Mouse (Mus musculus): Measurements from ENCODE around the gene Tbc1d22b. TPM values are rescaled to one million over a fixed set of nuclear protein-coding genes. Genes with fewer than 3 reads are reported as not detected.
A peak's percentile ranks its signal among the peaks of the same experiment; 100 is the strongest.
"Not testable (repeated sequence)": the region's sequence is repeated elsewhere in the genome, so short reads cannot be mapped to it uniquely, and the experiment has no call there.

The Tbc1d22b gene
- 10 to 100 TPM; 15.4 to 16.2 TPM for total RNA-seq (2021)

DNA sequence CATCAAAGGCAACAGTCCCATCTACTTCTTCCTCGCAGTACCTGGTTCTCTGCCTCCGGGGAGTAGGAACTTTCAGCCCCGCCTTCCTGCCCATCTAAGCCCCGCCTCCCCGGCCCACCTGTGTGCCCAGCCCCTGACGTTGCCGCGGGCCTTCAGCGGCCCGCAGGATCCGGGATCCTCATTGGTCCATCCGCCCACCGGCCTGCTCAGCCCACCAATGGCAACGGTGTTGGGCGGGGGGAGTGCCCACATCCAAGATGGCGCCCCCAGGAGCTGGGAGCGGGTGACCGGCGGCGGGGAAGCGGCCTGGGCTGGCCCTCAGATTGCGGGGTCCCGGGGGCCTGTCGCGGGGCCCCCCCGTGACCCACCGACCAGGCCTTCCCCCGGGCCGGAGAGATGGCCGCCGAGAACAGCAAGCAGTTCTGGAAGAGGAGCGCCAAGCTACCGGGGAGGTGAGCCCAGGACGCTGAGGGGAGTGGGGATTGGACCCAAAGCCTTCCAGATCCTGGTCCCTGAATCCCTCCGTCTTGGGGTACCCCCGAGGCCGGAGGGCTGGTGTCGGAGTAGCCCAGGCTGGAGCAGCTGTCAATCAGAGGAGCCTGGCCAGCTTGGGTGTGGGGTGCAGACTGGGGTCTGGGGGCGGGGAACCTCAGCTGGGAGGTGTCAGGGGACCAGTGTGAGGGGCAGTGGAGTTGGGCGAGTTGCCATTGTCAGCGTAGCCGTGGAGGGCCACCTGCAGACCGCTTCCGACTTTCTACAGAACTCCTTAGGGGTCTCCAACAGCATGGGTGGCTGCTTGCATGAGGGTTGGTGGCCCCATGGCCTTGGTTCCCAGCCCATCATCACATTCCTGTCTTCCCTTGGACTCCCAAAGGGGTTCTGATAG, at the start of gene Tbc1d22b, which contains the start of gene Gm17657:
Gene Tbc1d22b (plus strand): TSS at position 243 of the 886 bp plus-strand sequence.
Gene Gm17657 (minus strand): TSS at position 96 of the 886 bp plus-strand sequence.
- DNase-seq = peak; percentile 94
- intact Hi-C loops (cut with DNase I) = no loop called here

DNA sequence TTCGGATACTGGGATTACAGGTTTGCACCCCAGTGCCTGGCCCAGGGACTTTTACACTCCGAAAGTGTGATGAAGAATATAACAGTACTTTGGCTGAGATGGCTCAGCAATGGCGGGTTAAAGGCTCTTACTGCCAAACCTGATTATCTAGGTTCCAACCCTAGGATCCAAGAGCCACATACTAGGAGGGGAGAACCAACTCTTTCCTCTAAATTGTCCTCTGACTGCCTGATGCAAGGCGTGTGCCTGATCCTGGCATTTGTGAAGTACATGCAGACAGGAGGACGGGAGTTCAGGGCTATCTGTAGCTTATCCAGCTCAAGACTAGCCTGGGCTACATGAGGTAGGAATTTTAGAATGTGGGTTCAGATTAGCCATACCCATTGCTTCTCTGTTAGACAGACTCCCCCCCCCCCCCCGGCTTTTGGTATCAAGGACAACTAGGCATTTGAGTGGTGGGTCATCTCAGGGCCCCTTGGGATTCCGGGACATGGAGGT, 49.3 kb upstream of the Tbc1d22b start:
- intact Hi-C loops (cut with DNase I) = no loop called here
- DNase-seq = no peak

DNA sequence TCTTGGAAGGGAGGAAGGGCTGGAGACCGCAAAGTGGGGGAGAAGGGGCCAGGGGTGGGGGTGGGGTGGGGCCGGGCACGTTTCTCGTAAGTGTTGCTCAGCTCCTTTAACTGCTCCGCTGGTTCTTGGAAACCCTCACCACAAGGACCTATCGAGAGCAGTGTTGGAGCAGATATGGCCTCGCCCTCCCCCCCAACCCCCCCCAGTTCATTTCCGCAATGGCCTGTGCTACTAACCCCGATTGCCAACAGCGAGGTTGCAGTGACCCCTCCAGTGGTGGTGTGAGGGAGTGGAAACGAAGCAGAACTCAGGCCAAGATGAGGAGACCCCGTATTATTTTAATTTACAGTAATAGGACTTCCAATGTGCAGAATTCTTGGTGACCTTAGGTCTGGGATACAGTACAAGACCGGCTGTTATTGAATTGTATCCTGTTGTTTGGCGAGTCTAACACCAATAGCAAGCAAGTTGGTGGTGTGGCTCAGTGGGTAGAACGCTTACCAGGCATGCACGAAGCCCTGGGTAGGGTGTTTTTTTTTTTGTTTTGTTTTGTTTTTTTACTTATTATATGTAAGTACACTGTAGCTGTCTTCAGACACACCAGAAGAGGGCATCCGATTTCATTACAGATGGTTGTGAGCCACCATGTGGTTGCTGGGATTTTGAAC, 48.6 kb upstream of the Tbc1d22b start:
- no peak for DNase-seq
- intact Hi-C loops (cut with DNase I) = no loop called here

DNA sequence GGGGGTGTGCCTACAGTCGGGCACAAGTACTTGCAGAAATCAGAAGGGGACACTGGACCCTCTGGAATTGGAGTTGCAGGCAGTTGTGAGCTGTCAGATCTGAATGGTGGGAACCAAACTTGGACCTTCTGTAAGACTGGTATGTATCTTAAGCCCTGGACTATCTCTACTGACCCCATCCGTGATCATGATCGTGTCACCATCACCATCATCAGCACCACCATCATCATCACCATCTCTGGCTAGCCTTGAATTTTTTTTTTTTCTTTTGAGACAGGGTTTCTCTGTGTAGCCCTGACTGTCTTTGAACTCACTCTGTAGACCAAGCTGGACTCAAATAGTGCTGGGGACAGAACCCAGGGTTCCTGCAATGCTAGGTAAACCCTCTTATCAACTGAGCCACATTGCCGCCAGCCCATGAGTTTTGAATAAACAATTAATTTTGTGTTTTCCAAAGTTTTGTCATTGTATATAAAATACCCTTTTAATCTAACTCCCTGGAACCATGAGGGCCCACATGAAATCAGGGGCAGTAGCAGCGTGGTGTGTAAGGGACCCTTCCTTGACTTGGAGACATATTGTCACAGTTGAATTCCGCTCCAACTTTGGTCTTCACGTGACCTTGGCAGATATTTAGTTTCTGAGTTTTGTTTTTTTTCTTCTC, 47.4 kb upstream of the Tbc1d22b start:
- intact Hi-C loops (cut with DNase I) = no loop called here
- no peak for DNase-seq

DNA sequence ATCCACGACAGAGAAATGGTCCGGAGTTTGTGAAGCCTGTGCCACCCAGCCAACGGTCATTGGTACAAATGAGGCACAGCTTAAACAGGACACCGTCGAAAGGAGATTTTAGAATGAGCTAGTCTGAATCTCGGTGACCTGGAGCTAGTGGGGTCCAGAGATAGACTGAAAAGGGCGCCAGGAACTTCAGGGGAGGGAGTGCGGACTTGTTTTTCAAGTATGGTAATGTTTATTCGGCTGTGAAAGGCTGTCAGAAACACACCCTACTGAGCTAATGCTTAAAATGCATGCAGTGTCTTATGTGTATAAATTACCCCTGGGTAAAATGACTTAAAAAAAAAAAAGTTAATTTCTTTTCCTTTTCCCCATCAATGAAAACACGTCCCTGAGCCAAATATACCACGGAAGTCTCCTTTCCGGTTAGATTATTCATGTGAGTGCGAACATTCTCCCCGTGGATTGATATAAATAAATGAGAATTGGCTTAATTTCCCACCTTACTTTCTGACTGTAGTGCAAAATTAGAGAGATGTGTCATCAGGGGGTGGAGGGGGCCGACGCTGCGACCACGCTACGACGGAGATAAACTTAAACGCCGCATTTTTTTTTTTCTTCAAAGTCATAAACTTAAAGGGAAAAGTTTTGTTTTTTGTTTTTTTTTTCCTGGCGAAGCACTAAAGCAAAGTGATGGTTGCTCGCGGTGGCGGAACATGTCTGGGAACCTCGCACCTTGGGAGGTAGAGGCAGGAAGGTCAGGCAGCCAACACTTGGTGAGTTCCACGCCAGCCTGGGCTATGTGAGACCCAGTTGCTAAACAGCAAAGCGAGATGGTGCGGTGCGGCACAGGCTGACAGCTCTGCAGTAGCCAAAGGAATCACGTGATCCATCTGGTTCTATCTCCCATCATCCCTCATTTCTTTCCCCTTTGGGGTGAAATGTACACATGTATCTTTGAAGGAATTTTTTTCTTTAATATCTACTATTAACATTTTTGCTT, 46.6 kb upstream of the Tbc1d22b start:
- intact Hi-C loops (cut with DNase I) = no loop called here
- no peak for DNase-seq

DNA sequence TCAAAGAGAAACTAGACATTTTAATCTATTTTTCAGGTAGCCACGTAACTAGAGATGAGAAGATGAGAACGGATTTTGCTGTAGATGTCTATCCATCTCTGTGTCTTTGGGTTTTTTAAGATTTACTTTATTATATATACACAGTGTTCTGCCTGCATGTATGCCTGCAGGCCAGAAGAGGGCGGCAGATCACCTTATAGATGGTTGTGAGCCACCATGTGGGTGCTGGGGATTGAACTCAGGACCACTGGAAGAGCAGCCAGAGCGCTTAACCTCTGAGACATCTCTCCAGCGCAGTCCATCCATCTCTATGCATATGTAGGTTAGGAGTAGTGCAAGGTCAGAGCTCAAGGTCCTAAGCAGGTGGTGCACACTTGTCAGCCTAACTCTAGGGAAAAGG, 45.9 kb upstream of the Tbc1d22b start:
- no peak for DNase-seq

DNA sequence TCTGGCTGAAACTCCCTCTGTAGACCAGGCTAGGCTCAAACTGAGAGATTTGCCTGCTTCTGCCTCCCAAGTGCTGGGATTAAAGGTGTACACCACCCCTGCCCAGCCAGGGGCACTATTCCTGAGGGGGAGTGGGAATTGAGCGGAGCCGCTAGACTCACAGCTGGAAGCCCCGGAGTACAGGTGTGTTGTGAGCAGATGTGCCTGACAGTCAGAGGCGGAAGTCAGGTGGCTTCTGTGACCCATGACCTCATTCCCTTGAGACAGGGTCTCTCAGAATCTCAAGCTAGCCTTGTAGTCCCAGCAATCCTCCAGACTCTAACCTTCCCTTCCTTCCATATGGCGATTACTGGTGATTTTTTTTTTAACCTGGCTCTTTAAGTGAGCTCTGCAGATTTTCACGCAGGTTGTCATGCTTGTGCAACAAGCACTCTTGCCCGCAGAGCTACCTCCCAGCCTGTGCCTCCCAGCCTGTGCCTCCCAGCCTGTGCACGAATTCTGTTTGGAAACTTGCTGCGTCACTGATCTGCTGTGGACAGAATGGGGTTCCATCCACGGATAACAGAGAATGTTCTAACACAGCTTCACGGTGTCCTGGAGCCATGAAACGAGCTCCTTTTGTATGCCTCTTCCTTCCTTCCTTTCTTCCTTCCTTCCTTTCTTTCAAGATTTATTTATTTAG, 40.5 kb upstream of the Tbc1d22b start:
- DNase-seq = no peak
- intact Hi-C loops (cut with DNase I) = no loop called here

More for the DNA sequence above, 45.9 kb upstream of the Tbc1d22b start:
- intact Hi-C loops (cut with DNase I) = no loop called here

DNA sequence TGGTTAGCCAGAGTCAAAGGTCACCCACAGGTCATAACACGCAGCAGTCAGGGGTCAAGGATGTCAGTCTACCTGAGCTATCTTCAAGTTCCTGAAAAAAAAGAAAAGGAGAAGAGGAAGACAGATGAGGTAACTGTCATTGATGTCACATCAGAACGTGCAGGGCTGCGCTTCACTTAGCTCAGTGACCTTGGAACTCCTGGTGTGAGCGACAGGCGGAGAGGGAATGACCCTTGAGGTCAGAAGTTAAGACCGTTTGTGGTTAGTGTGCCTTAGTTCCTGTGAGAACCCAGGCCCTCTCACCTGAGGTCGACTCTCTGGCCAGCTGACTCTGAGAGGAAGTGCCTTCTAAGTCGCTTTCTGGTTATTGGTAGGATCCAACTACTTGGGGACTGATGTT, 38.9 kb upstream of the Tbc1d22b start:
- DNase-seq = no peak
- intact Hi-C loops (cut with DNase I) = loop anchor here (5.0 kb wide), 1 partner anchor 243 kb away; the partner anchor contains the start of gene BC004004

DNA sequence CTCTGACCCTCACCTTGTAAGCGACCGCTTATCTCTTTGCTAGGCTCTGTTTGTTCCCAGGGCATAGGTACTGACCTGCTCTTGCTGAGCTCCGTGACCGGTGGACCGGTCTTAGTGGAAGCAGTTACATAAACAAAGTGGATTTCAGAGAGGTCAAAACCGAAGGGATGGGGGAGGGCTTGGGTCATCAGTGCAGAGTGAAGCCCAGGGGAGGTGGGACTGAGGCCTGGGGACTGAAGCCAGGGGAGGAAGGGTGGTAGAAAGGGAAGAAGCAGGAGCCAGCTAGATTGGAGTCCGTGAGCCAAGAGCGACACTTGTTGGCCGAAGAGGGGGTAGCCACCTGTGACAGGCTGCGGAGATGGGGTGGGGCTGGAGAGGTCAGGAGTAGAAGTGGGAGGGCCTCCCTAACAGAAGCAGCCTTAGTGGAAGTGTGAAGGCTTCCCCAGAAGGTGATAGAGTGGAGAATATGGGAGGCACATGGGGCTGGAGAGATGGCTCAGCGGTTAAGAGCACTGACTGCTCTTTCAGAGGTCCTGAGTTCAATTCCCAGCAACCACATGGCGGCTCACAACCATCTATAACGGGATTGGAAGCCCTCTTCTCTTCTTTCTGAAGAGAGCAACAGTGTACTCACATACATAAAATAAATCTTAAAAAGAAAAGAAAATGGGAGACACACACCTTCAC, 36.4 kb upstream of the Tbc1d22b start:
- intact Hi-C loops (cut with DNase I) = loop anchor here (1.0 to 5.0 kb wide), 3 partner anchors 14 to 246 kb away; partner anchors contain the start of gene BC004004
- peak; percentile 78 to 83 for DNase-seq

DNA sequence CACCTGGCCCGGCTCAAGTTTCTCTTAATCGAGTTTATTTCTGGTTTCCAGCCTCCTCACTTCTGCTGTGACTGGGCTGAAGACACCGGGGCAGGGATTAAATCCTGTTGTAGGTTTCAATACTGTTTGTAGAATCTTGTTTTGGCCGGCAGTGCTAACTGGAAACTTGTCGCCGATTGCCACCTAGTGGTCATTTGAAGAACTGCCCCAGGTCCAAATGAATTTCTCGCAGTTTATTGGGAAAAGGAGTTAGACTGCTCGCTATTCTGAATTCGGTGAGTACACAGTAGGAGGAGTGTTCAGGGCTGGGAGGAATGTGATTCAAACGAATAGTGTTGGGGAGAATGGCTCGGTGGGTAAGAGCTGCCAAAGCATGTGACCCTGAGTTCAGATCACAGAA, 35.1 kb upstream of the Tbc1d22b start:
- DNase-seq = peak; percentile 87 to 90
- intact Hi-C loops (cut with DNase I) = loop anchor here (1.0 to 5.0 kb wide), 2 partner anchors 133 to 247 kb away; partner anchors contain the start of gene BC004004

DNA sequence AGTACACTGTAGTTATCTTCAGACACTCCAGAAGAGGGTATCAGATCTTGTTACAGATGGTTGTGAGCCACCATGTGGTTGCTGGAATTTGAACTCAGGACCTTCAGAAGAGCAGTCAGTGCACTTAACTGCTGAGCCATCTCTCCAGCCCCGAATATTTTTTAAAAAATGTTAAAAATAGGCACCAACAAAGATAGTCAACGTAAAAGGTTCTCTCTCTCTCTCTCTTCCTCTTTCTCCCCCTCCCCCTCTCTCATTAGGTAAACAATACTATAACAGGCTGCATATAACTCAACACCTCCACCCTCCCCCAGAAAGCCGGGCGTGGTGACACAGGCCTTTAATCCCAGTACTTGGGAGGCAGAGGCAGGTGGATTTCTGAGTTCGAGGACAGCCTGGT, 30.9 kb upstream of the Tbc1d22b start:
- intact Hi-C loops (cut with DNase I); DNase-seq: not testable (repeated sequence)

DNA sequence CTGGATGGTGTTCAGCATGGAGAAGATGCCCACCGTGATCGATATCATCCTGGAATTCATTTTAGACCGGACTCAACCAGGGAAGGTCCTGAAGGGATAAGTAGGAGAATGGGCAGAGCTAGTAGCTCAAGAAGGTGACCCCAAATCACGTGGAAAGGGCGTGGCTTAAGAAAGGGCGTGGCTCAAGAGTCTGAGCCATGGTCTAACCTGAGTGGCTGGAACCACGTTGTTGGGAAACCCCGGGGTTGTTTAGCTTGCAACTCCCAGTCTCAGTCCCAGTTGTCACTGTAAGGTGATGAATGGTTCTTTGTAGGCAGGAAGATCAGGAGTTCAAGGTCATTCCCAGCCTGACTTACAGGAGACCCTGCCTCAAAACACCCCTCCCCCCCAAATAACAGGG, 29.9 kb upstream of the Tbc1d22b start:
- intact Hi-C loops (cut with DNase I) = no loop called here
- DNase-seq = no peak

DNA sequence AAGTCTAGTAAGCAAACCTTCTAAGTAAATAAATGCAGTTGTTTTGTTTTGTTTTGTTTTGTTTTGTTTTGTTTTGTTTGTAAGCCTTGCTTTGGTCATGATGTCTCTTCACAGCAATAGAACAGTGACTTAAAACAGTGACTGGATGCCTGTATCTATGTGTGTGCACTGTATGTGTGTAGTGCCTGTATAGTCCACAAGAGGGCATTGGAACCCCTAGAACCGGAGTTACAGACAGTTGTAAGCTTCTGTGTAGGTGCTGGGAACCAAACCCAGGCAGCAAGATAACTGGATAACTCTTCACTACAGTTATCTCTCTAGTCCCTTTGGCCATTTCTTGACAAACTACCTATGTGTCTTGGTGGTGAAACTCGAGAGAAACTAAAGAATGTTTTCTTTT, 24.0 kb upstream of the Tbc1d22b start:
- no peak for DNase-seq
- intact Hi-C loops (cut with DNase I) = no loop called here

DNA sequence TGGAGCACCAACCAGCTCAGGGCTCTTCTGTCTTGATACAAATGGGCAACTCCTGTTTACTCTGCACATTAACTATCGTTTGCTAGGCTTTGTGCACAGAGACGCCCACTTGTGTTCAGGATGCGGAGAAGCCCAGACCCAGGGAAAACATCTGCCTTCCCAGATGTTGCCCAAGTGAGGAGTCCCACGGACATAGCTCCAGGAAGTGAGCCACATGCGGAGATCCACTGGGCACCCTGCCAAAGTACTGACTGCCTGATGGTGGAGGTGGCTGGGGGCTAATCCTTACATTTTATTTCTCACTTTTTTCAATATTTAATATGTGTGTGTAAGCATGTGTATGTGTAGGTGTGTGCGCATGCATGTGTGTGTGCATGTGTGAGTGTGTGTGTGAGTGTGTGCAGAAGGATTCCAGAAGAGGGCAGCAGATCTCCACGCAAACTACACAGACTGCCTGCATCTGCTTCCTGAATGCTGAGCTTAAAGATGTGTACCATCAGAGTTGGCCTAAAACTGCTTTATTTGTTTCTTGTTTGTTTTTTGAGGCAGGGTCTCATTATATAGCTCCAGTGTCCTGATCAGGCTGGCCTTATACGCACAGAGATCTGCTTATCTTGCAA, 20.9 kb upstream of the Tbc1d22b start:
- intact Hi-C loops (cut with DNase I) = no loop called here
- peak in 1 of 2 experiments; percentile 27 for DNase-seq

DNA sequence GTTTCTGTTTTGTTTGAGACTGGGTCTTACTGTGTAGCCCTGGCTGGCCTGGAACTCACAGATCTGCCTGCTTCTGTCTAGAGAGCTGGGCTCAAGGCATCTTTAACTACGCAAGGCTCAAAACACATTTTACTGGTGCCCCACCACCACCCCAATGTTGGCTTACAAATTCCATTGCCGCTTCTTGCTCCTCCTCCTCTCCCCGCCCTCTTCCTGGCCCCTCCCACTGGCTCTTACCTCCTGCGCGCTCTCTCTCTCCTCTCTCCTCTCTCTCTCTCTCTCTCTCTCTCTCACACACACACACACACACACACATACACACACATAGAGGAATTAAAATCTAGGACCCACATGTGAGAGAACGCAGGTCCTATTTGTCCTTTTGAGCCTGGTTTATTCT, 19.1 kb upstream of the Tbc1d22b start:
- intact Hi-C loops (cut with DNase I) = no loop called here
- DNase-seq = no peak

DNA sequence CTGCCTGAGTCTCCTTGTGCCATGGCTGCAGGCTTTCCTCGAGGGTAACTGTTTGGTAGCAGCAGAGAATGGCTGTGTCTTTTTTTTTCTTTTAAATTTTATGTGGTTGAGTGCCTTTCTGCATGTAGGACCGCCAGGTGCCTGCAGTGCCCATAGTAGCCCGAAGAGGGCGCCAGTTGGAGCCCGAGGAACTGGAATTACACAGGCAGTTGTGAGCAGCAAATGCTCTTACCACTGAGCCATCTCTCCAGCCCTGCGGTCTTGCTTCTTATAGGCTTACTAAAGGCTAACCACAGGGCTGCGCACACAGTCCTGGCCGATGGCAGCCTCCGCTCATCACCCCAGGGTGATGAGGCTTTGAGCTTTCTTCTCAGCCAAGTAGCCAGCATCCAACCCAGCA, 18.3 kb upstream of the Tbc1d22b start:
- DNase-seq = no peak
- intact Hi-C loops (cut with DNase I) = no loop called here

DNA sequence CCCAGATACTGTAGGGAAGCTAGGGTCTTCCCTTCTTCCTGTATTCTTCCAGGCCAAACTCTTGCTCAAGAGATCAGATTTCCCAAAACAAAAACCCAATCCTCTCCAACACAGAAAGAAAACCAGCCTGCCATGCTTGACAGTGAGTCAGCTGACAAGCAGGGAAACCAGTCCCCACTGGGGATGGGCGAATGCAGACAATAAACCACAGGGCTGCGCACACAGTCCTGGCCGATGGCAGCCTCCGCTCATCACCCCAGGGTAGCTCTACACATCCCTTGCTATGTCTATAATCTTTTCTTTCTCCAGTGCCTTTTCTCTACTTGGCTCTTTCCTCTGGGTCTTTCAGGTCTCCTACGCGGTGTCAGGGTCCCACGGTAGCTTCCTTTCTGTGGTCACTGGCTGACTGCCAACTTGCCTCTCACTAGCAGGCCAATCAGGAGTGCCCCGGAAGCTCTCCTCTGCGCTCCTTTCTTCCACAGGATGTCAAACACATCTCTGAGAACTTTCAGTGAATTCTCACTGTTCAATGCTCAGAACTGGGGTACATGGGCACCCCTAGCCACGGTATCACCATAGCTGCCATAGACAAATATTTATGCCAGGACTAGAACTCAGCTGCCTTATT, 17.7 kb upstream of the Tbc1d22b start:
- DNase-seq = no peak
- intact Hi-C loops (cut with DNase I) = no loop called here

DNA sequence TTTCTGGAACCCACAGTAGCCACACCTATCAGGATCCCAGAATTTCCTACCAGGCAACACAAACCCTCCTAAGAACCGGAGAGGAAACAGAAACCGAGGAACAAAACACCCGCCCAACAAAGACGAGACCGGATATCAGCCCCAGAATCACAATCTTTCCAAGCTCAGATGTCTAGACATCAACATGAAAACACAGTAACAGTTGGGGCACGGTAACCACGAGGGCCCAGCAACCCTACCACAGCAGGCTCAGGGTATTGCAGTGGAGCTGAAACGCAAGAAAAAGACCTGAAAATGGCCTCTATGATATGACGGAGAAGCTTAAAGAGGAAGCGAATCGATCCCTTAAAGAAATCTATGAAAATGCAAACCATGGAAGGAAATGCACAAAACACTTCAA, 15.7 kb upstream of the Tbc1d22b start:
- intact Hi-C loops (cut with DNase I) = no loop called here
- DNase-seq = no peak

Measured in heart, postnatal 10 days (tissue).